ENCODE assay signal across 12 mouse cellular contexts in genomic region chrX:12439447-12439846, GRCm38 (mm10).
A peak's percentile ranks its signal among the peaks of the same experiment; 100 is the strongest.
DNase-seq lines count a peak whose midpoint lies in the region; TF ChIP-seq lines count a peak whose summit lies in the region.
"Had no signal": no experiment of that assay in that cellular context is flagged by ENCODE, and none has a peak within 500 bp of the region (broad histone marks: within the 10 kb centered on the region; RNA-seq: fewer than 3 reads in every experiment).

No protein-coding gene starts in this region.

- no peaks in the 10 kb centered on the region for H3K4me1 ChIP-seq in lung, adult 2 months (ENCODE audit: control insufficient read depth, insufficient read depth, low read length)
- H3K4me1 ChIP-seq: forebrain, embryonic 15.5 days; hindbrain, embryonic 15.5 days; liver, embryonic 12.5 days had no signal

- TF ChIP-seq CTCF in lung, adult 2 months (IDR thresholded peaks at IDR 0.05; ENCODE audit: insufficient read depth, low read length): no peak

- WGBS in lung, adult 2 months: 70% methylated on average over 12 of the region's 12 CpGs

- DNase-seq in cerebellum, postnatal 14 days: peak; percentile 4 to 10
- no peak for DNase-seq in cerebellum, adult 8-10 months
- DNase-seq in 3T3-L1 (ENCODE audit: low read depth, low spot score): peak; percentile 52
- DNase-seq in gastrocnemius, adult 18-20 months (ENCODE audit: low spot score): peak; percentile 39
- DNase-seq in left cerebral cortex, postnatal 36 days (ENCODE audit: low spot score in 2 of 2): peak; percentile 26 to 53
- no peak for DNase-seq in kidney, postnatal 4 days
- no peak for DNase-seq in urinary bladder, postnatal 4 days (ENCODE audit: low spot score in 2 of 2)
- DNase-seq in lung, adult 2 months: no peak

- no peak overlapping the region for H3K4me3 ChIP-seq in lung, adult 2 months (replicated peaks; ENCODE audit: extremely low read depth, low read depth, low read length)
- H3K4me3 ChIP-seq: forebrain, embryonic 15.5 days; heart, embryonic 13.5 days; hindbrain, embryonic 15.5 days; liver, embryonic 12.5 days had no signal

- TF ChIP-seq POLR2A in lung, adult 2 months (IDR thresholded peaks at IDR 0.05; ENCODE audit: borderline replicate concordance, extremely low read depth, low read depth, low read length): no peak

- intact Hi-C loops in left cerebral cortex, postnatal 36 days (cut with DNase I): no loop called here

Comparison
In these comparisons a context has a peak if more than half of its experiments do, and no peak if none do; other contexts are left out.
1. DNase-seq: peak in cerebellum, postnatal 14 days (2 of 2), 3T3-L1 (single experiment), gastrocnemius, adult 18-20 months (single experiment) and left cerebral cortex, postnatal 36 days (2 of 2); none in cerebellum, adult 8-10 months (single experiment), kidney, postnatal 4 days (0 of 2), urinary bladder, postnatal 4 days (0 of 2) and lung, adult 2 months (single experiment).